Mouse (Mus musculus): ENCODE results near the gene Gm10271. TPM values are rescaled to one million over a fixed set of nuclear protein-coding genes. Genes with fewer than 3 reads are reported as not detected.

Gm10271 gene
- total RNA-seq, 2 experiments from 2014 or later, result not detected

Other genes with a start within 250 kb of the Gm10271 start
- gene Myrfl, start 75.7 kb downstream of the Gm10271 start, total RNA-seq (2021), result under 1 TPM; 0.32 to 0.41 TPM
- 10 to 100 TPM; 87.7 to 90.2 TPM for gene Rab3ip, start 21.8 kb downstream of the Gm10271 start, total RNA-seq (2021)
- 1 to 10 TPM; 1.2 to 1.7 TPM for gene Best3, start 13.7 kb upstream of the Gm10271 start, total RNA-seq (2021)
- 100 to 1,000 TPM; 102 to 106 TPM for gene Lrrc10, start 72.7 kb upstream of the Gm10271 start, total RNA-seq (2021)
- 100 to 1,000 TPM; 188 to 195 TPM for gene Cct2, start 91.2 kb upstream of the Gm10271 start, total RNA-seq (2021)
- gene Frs2, start 175.9 kb upstream of the Gm10271 start, total RNA-seq (2021), result 10 to 100 TPM; 23.5 to 25.6 TPM

All from heart, postnatal 4 days (tissue).